Mouse (Mus musculus) liver, postnatal 0 days (tissue): ENCODE data around the gene Naa10.

Experiments used
- CTCF ChIP-seq: sonication (generic); IDR thresholded peaks from 2 replicates; pipeline ENCODE4 v1.5.1; 2016; ENCODE audit warnings: antibody characterized with exemption, low read depth
- EP300 ChIP-seq: IDR thresholded peaks from 2 replicates; pipeline ENCODE4 v1.6.1; 2016; ENCODE audit warnings: antibody characterized with exemption, low read depth, mild to moderate bottlenecking

DNA sequence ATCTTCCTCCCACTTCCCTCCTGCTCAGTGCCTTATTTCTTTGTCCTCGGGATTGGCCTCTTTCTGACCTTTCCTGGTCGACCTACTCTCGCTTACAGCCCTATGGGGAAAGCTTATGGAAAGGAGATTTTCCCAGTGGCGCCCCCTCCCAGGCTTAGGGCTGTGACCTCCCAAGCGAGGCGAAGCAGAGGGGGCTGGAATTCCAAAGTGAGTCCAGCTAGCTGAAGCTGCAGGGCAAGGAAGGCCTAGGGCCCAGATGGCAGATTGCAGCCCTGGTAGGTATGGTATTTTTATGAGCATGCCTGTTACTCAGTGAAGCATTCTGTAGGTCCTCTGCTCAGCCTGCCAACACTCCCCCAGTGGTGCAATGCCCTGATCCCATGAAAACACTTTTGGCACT is 40.3 kb downstream of the Naa10 start:
- no peak for TF ChIP-seq CTCF
- no peak for TF ChIP-seq EP300
